Mouse (Mus musculus): ENCODE measurements around the gene Dtl. TPM values are rescaled to one million over a fixed set of nuclear protein-coding genes. Genes with fewer than 3 reads are reported as not detected.

Gene Dtl
- polyA plus RNA-seq, 1 experiment = 81.1 TPM

DNA sequence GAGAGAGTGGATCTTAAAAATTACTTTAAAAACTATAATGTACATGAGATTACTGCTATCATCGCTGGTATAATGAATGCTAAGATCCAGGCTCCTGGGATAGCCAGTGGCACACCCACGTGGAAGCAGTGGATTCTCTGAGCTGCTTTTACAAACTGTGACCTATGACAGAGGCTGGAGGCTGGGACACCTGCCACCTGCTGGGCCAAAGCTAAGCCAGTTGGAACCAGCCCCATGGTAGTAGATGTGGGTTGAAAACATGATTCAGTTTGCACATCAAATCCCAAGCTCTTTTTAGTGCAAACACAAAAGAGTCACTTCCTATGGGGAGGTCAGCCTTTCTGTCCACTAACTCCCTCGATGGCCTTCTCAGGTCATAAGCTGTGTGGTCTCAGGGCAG is 65.5 kb downstream of the Dtl start:
- Histone ChIP-seq H3K4me1 (ENCODE audit: control insufficient read depth, insufficient read depth, low read length) (no peaks in the 10 kb centered on the region), H3K9me3 (replicated peaks; ENCODE audit: control insufficient read depth, insufficient read depth, low read length, poor library complexity, severe bottlenecking) (no peaks in the 10 kb centered on the region; the same call in 1 of the 2 replicates), H3K27me3 (ENCODE audit: control insufficient read depth, insufficient read depth, low read length, poor library complexity, severe bottlenecking) (no peaks in the 10 kb centered on the region), H3K9ac (ENCODE audit: low read depth, poor library complexity, severe bottlenecking) (no peak overlapping the region), H3K27ac (ENCODE audit: insufficient read depth, low read length) (no peak overlapping the region), H3K36me3 (ENCODE audit: control insufficient read depth, insufficient read depth, low read length, poor library complexity, severe bottlenecking) (no peaks in the 10 kb centered on the region), H3K4me3 (ENCODE audit: low read depth, low read length) (no peak overlapping the region)
- no peak for TF ChIP-seq POLR2A (IDR thresholded peaks at IDR 0.05; ENCODE audit: insufficient read depth, low read length)
- TF ChIP-seq CTCF (IDR thresholded peaks at IDR 0.05; ENCODE audit: low read depth, low read length) = no peak
- no peak for TF ChIP-seq EP300 (IDR thresholded peaks at IDR 0.05; ENCODE audit: insufficient read depth, low read depth, low read length)

DNA sequence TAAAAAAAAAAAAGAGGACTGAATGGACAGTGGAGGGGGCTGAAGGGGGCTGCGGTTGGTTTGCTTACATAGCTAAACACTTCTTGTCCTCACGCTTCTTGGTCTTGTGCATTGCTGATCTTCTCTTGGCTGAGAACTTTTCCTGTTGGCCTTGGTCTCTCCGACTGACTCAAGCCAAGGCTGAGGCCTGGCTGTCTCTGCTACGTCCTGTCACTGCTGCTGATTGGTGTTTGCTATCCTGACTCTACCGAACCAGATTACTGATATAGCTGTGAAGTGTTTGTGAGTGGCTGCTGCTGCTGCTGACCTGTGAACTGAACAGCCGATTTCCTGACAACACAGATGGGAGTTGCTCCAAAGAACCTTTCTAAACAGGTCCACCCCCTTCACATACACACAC is 66.2 kb downstream of the Dtl start:
- no peak overlapping the region for H3K9ac ChIP-seq (ENCODE audit: low read depth, poor library complexity, severe bottlenecking)
- TF ChIP-seq POLR2A (IDR thresholded peaks at IDR 0.05; ENCODE audit: insufficient read depth, low read length) (no peak), CTCF (IDR thresholded peaks at IDR 0.05; ENCODE audit: low read depth, low read length) (no peak), EP300 (IDR thresholded peaks at IDR 0.05; ENCODE audit: insufficient read depth, low read depth, low read length) (no peak)

DNA sequence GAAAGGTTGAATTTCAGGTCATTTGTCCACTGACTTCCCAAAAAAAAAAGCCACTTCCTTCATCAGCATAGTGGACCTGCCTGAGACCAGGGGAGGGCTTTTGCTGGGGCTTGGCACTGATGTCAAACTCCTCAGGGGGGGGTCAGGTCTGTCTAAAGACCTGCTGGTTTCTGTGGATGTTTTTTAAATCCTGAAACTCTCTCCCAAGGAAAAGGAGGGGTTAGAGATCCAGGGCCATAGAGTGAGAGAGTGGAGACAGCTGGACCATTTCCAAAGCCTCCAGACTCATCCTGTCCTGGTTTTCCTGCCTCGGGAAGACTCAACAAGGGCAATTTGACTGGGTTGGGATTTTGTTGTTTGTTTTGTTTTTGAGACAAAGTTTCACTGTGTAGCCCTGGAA is 68.6 kb downstream of the Dtl start:
- H3K4me3 ChIP-seq (ENCODE audit: low read depth, low read length) = no peak overlapping the region
- no peaks in the 10 kb centered on the region; the same call in 1 of the 2 replicates for H3K9me3 ChIP-seq (replicated peaks; ENCODE audit: control insufficient read depth, insufficient read depth, low read length, poor library complexity, severe bottlenecking)
- H3K27me3 ChIP-seq (ENCODE audit: control insufficient read depth, insufficient read depth, low read length, poor library complexity, severe bottlenecking) = no peaks in the 10 kb centered on the region

More for the DNA sequence above, 66.2 kb downstream of the Dtl start:
- Histone ChIP-seq H3K27me3 (ENCODE audit: control insufficient read depth, insufficient read depth, low read length, poor library complexity, severe bottlenecking) (no peaks in the 10 kb centered on the region), H3K36me3 (ENCODE audit: control insufficient read depth, insufficient read depth, low read length, poor library complexity, severe bottlenecking) (no peaks in the 10 kb centered on the region), H3K27ac (ENCODE audit: insufficient read depth, low read length) (no peak overlapping the region), H3K4me3 (ENCODE audit: low read depth, low read length) (no peak overlapping the region), H3K9me3 (replicated peaks; ENCODE audit: control insufficient read depth, insufficient read depth, low read length, poor library complexity, severe bottlenecking) (no peaks in the 10 kb centered on the region; the same call in 1 of the 2 replicates), H3K4me1 (ENCODE audit: control insufficient read depth, insufficient read depth, low read length) (no peaks in the 10 kb centered on the region)

DNA sequence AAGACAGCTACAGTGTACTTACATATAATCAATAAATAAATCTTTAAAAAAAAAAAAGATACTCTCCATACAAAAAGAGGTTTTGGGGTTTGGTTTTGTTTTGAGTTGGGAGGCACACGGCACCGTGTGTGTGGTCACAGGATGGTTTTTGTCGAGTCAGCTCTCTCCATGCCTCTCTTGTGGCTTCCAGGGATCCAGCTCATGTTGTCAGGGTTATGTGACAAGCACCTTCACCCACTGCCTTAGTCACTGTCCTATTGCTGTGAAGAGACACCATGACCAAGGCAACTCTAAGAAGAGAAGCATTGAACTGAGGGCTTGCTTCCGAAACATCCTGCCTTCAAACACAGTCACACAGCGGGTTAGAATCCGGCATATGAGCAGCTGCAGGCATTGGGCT is 75.7 kb downstream of the Dtl start:
- Histone ChIP-seq H3K36me3 (ENCODE audit: control insufficient read depth, insufficient read depth, low read length, poor library complexity, severe bottlenecking) (no peaks in the 10 kb centered on the region), H3K27ac (ENCODE audit: insufficient read depth, low read length) (no peak overlapping the region), H3K9ac (ENCODE audit: low read depth, poor library complexity, severe bottlenecking) (no peak overlapping the region), H3K27me3 (ENCODE audit: control insufficient read depth, insufficient read depth, low read length, poor library complexity, severe bottlenecking) (no peaks in the 10 kb centered on the region), H3K4me3 (ENCODE audit: low read depth, low read length) (no peak overlapping the region), H3K4me1 (ENCODE audit: control insufficient read depth, insufficient read depth, low read length) (peaks cover 3% of the 10 kb centered on the region), H3K9me3 (replicated peaks; ENCODE audit: control insufficient read depth, insufficient read depth, low read length, poor library complexity, severe bottlenecking) (peaks cover 14% of the 10 kb centered on the region)
- no peak for TF ChIP-seq EP300 (IDR thresholded peaks at IDR 0.05; ENCODE audit: insufficient read depth, low read depth, low read length)
- no peak for TF ChIP-seq POLR2A (IDR thresholded peaks at IDR 0.05; ENCODE audit: insufficient read depth, low read length)
- TF ChIP-seq CTCF (IDR thresholded peaks at IDR 0.05; ENCODE audit: low read depth, low read length) = no peak

More for the DNA sequence above, 68.6 kb downstream of the Dtl start:
- H3K9ac ChIP-seq (ENCODE audit: low read depth, poor library complexity, severe bottlenecking) = no peak overlapping the region
- no peaks in the 10 kb centered on the region for H3K36me3 ChIP-seq (ENCODE audit: control insufficient read depth, insufficient read depth, low read length, poor library complexity, severe bottlenecking)
- H3K4me1 ChIP-seq (ENCODE audit: control insufficient read depth, insufficient read depth, low read length) = no peaks in the 10 kb centered on the region
- TF ChIP-seq POLR2A (IDR thresholded peaks at IDR 0.05; ENCODE audit: insufficient read depth, low read length) = no peak
- TF ChIP-seq EP300 (IDR thresholded peaks at IDR 0.05; ENCODE audit: insufficient read depth, low read depth, low read length) = no peak
- TF ChIP-seq CTCF (IDR thresholded peaks at IDR 0.05; ENCODE audit: low read depth, low read length) = no peak
- no peak overlapping the region for H3K27ac ChIP-seq (ENCODE audit: insufficient read depth, low read length)

- H3K27me3 ChIP-seq (ENCODE audit: control insufficient read depth, insufficient read depth, low read length, poor library complexity, severe bottlenecking) = no peaks in the 10 kb centered on the region
- peaks cover 3% of the 10 kb centered on the region for H3K4me1 ChIP-seq (ENCODE audit: control insufficient read depth, insufficient read depth, low read length)
- H3K4me3 ChIP-seq (ENCODE audit: low read depth, low read length) = no peak overlapping the region
- H3K9ac ChIP-seq (ENCODE audit: low read depth, poor library complexity, severe bottlenecking) = no peak overlapping the region
- H3K27ac ChIP-seq (ENCODE audit: insufficient read depth, low read length) = no peak overlapping the region
- peaks cover 14% of the 10 kb centered on the region for H3K9me3 ChIP-seq (replicated peaks; ENCODE audit: control insufficient read depth, insufficient read depth, low read length, poor library complexity, severe bottlenecking)
- H3K36me3 ChIP-seq (ENCODE audit: control insufficient read depth, insufficient read depth, low read length, poor library complexity, severe bottlenecking) = no peaks in the 10 kb centered on the region
- TF ChIP-seq EP300 (IDR thresholded peaks at IDR 0.05; ENCODE audit: insufficient read depth, low read depth, low read length) (no peak), POLR2A (IDR thresholded peaks at IDR 0.05; ENCODE audit: insufficient read depth, low read length) (no peak), CTCF (IDR thresholded peaks at IDR 0.05; ENCODE audit: low read depth, low read length) (no peak)
These were observed 76.9 kb downstream of the Dtl start for GRCm38 (mm10) chr1:191498271-191498955.

GRCm38 (mm10) chr1:191496676-191497075 is 78.7 kb downstream of the Dtl start:
- Histone ChIP-seq H3K36me3 (ENCODE audit: control insufficient read depth, insufficient read depth, low read length, poor library complexity, severe bottlenecking) (no peaks in the 10 kb centered on the region), H3K27me3 (ENCODE audit: control insufficient read depth, insufficient read depth, low read length, poor library complexity, severe bottlenecking) (no peaks in the 10 kb centered on the region), H3K9ac (ENCODE audit: low read depth, poor library complexity, severe bottlenecking) (no peak overlapping the region), H3K4me3 (ENCODE audit: low read depth, low read length) (no peak overlapping the region), H3K4me1 (ENCODE audit: control insufficient read depth, insufficient read depth, low read length) (peaks cover 3% of the 10 kb centered on the region), H3K9me3 (replicated peaks; ENCODE audit: control insufficient read depth, insufficient read depth, low read length, poor library complexity, severe bottlenecking) (peaks cover 14% of the 10 kb centered on the region), H3K27ac (ENCODE audit: insufficient read depth, low read length) (no peak overlapping the region)
- TF ChIP-seq CTCF (IDR thresholded peaks at IDR 0.05; ENCODE audit: low read depth, low read length) (no peak), POLR2A (IDR thresholded peaks at IDR 0.05; ENCODE audit: insufficient read depth, low read length) (no peak), EP300 (IDR thresholded peaks at IDR 0.05; ENCODE audit: insufficient read depth, low read depth, low read length) (no peak)
